ENCODE assay signal across 18 mouse cellular contexts in the genomic region with DNA sequence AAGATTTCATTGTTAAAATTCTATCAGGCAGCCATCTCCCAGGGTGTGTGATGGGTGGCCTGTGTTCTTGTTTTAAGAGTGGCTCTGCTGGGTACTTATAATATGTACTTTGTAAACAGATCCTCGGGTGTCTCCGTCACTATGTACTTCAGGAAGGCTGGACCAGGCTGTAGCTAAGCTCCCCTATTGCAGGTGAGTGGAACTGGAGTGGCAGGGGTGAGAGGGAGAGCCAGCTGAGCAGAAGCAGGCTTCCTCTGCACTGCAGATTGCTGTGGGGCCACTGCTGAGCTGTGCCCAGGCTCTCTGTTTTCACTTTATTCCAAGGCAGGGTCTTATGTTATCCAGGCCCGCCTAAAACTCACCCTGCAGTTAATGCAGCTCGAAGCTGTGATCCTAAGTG.
"Had no signal": no experiment of that assay in that cellular context is flagged by ENCODE, and none has a peak within 500 bp of the region (broad histone marks: within the 10 kb centered on the region; RNA-seq: fewer than 3 reads in every experiment).

No protein-coding gene starts in this region.

- H3K27ac ChIP-seq: liver, embryonic 12.5 days; liver, embryonic 14.5 days; midbrain, embryonic 10.5 days; midbrain, embryonic 12.5 days; neural tube, embryonic 13.5 days; neural tube, embryonic 15.5 days had no signal

- ATAC-seq: liver, embryonic 12.5 days; midbrain, embryonic 16.5 days had no signal

- H3K4me1 ChIP-seq: liver, embryonic 12.5 days; midbrain, embryonic 10.5 days; midbrain, embryonic 12.5 days; neural tube, embryonic 13.5 days; neural tube, embryonic 15.5 days had no signal

- H3K9ac ChIP-seq: liver, embryonic 12.5 days; liver, embryonic 14.5 days; midbrain, embryonic 12.5 days; neural tube, embryonic 13.5 days; neural tube, embryonic 15.5 days had no signal

- DNase-seq: lung, postnatal 4 days; midbrain, embryonic 14.5 days; retina, postnatal 1 day; right cerebral cortex, adult 18-20 months; right cerebral cortex, postnatal 25 days; right cerebral cortex, postnatal 4 days; spleen, adult 18-20 months; thymus, adult 18-20 months; thymus, postnatal 14 days; thymus, postnatal 36 days had no signal

- H3K4me3 ChIP-seq: liver, embryonic 12.5 days; midbrain, embryonic 10.5 days; midbrain, embryonic 12.5 days; myocyte; neural tube, embryonic 13.5 days; neural tube, embryonic 15.5 days had no signal

- H3K4me2 ChIP-seq: liver, embryonic 12.5 days; midbrain, embryonic 12.5 days; neural tube, embryonic 13.5 days; neural tube, embryonic 15.5 days had no signal

- H3K27me3 ChIP-seq: midbrain, embryonic 12.5 days; neural tube, embryonic 13.5 days; neural tube, embryonic 15.5 days had no signal

- H3K9me3 ChIP-seq: liver, embryonic 12.5 days; midbrain, embryonic 10.5 days; midbrain, embryonic 12.5 days; neural tube, embryonic 13.5 days; neural tube, embryonic 15.5 days had no signal

- H3K36me3 ChIP-seq: liver, embryonic 12.5 days; midbrain, embryonic 10.5 days; midbrain, embryonic 12.5 days; neural tube, embryonic 13.5 days; neural tube, embryonic 15.5 days had no signal
